Mouse (Mus musculus) CH12.LX (cell line): ENCODE results near the gene Scrn3. TPM values are rescaled to one million over a fixed set of nuclear protein-coding genes. Genes with fewer than 3 reads are reported as not detected.

Source experiments
- DNase-seq: peaks from one replicate; pipeline ENCODE4 v3.0.0-alpha.2; 2013; ENCODE audit errors: extremely low read depth
- H3K27ac ChIP-seq: 2 replicates; pipeline ENCODE4 v1.5.1; 2012; ENCODE audit warnings: low read depth, mild to moderate bottlenecking, control low read depth, moderate library complexity; ENCODE audit not compliant: insufficient read depth
- H3K27me3 ChIP-seq: replicated peaks from 2 replicates; pipeline ENCODE3; 2012; ENCODE audit warnings: inconsistent platforms
- H3K36me3 ChIP-seq, 2 experiments: replicated peaks in 1 of 2; 2 replicates each; pipeline versions ENCODE3 to v1.6.1; 2012; ENCODE audit warnings: inconsistent platforms in 1 of 2, low read length in 1 of 2, mild to moderate bottlenecking in 1 of 2, mixed read lengths in 1 of 2, moderate library complexity in 1 of 2; ENCODE audit not compliant: control insufficient read depth in 1 of 2, insufficient read depth in 1 of 2
- H3K4me1 ChIP-seq, 2 experiments: 2 replicates each; pipeline ENCODE4 v1.6.1; 2012; ENCODE audit warnings: inconsistent platforms in 1 of 2, moderate library complexity in 1 of 2; ENCODE audit not compliant: insufficient read depth in 2 of 2, control insufficient read depth in 1 of 2
- H3K4me2 ChIP-seq: 2 replicates; pipeline ENCODE4 v1.6.1; 2012; ENCODE audit warnings: low read depth, mild to moderate bottlenecking, control low read depth; ENCODE audit not compliant: poor library complexity, insufficient read depth, severe bottlenecking
- H3K4me3 ChIP-seq, 3 experiments: fragments of 150-350 bp in 1 of 3; sonication (generic) in 1 of 3; replicated peaks in 1 of 3; 2 replicates each; pipeline versions ENCODE3 to v1.5.1; 2011 to 2012; ENCODE audit warnings: low read depth in 2 of 3, low read length in 2 of 3, mild to moderate bottlenecking in 2 of 3, moderate library complexity in 2 of 3, control low read depth in 1 of 3, improper control_type of control experiment in 1 of 3, inconsistent platforms in 1 of 3, mixed read lengths in 1 of 3; ENCODE audit not compliant: poor library complexity in 1 of 3
- H3K79me2 ChIP-seq: replicated peaks from 2 replicates; pipeline ENCODE4 v1.6.1; 2012; ENCODE audit warnings: mild to moderate bottlenecking, moderate library complexity; ENCODE audit not compliant: control insufficient read depth, poor library complexity, insufficient read depth, severe bottlenecking; ENCODE audit errors: extremely low read depth
- H3K9ac ChIP-seq: 2 replicates; pipeline ENCODE4 v1.6.1; 2012; ENCODE audit warnings: low read depth, mild to moderate bottlenecking, control low read depth, moderate library complexity; ENCODE audit not compliant: insufficient read depth
- H3K9me3 ChIP-seq: replicated peaks from 2 replicates; pipeline ENCODE3; 2012; ENCODE audit warnings: low read length, inconsistent platforms, mixed read lengths
- BHLHE40 ChIP-seq: IDR thresholded peaks from 2 replicates; pipeline ENCODE4 v1.6.1; 2011; ENCODE audit warnings: mild to moderate bottlenecking, low read depth, low read length, improper control_type of control experiment
- CHD2 ChIP-seq: IDR thresholded peaks from 2 replicates; pipeline ENCODE4 v1.6.1; 2011; ENCODE audit warnings: low read length, improper control_type of control experiment
- ELF1 ChIP-seq: IDR thresholded peaks from 2 replicates; pipeline ENCODE4 v1.6.1; 2014; ENCODE audit warnings: low read depth, mild to moderate bottlenecking, inconsistent platforms, low read length, improper control_type of control experiment
- GABPA ChIP-seq: IDR thresholded peaks from 2 replicates; pipeline ENCODE4 v1.6.1; 2012; ENCODE audit warnings: low read depth, low read length, improper control_type of control experiment, inconsistent platforms; ENCODE audit not compliant: insufficient replicate concordance
- HCFC1 ChIP-seq: IDR thresholded peaks from 2 replicates; pipeline ENCODE4 v1.6.1; 2012; ENCODE audit warnings: low read depth, mild to moderate bottlenecking, inconsistent platforms, low read length, improper control_type of control experiment
- IRF4 ChIP-seq: IDR thresholded peaks from 2 replicates; pipeline ENCODE4 v1.6.1; 2014; ENCODE audit warnings: low read depth, mild to moderate bottlenecking, inconsistent platforms, low read length, improper control_type of control experiment
- JUN ChIP-seq: IDR thresholded peaks from 2 replicates; pipeline ENCODE4 v1.6.1; 2011; ENCODE audit warnings: low read depth, mild to moderate bottlenecking, low read length, improper control_type of control experiment, moderate library complexity; ENCODE audit not compliant: insufficient read depth
- JUND ChIP-seq: conservative IDR thresholded peaks from 2 replicates; pipeline ENCODE4 v1.6.1; 2011; ENCODE audit warnings: low read depth, low read length, improper control_type of control experiment
- KAT2A ChIP-seq: IDR thresholded peaks from 2 replicates; pipeline ENCODE4 v1.6.1; 2012; ENCODE audit warnings: low read length, improper control_type of control experiment, inconsistent platforms; ENCODE audit not compliant: insufficient replicate concordance
- MAFK ChIP-seq: IDR thresholded peaks from 2 replicates; pipeline ENCODE4 v1.6.1; 2011; ENCODE audit warnings: low read length, improper control_type of control experiment; ENCODE audit not compliant: insufficient replicate concordance
- MAX ChIP-seq: IDR thresholded peaks from 2 replicates; pipeline ENCODE4 v1.6.1; 2011; ENCODE audit warnings: low read length, improper control_type of control experiment
- MEF2A ChIP-seq: IDR thresholded peaks from 2 replicates; pipeline ENCODE4 v1.6.1; 2014; ENCODE audit warnings: low read depth, mild to moderate bottlenecking, inconsistent platforms, low read length, improper control_type of control experiment, borderline replicate concordance
- MYC ChIP-seq: IDR thresholded peaks from 2 replicates; pipeline ENCODE4 v1.6.1; 2011; ENCODE audit warnings: low read depth, mild to moderate bottlenecking, improper control_type of control experiment, low read length
- NELFE ChIP-seq: IDR thresholded peaks from 2 replicates; pipeline ENCODE4 v1.6.1; 2011; ENCODE audit warnings: low read depth, low read length, improper control_type of control experiment
- NRF1 ChIP-seq: IDR thresholded peaks from 2 replicates; pipeline ENCODE4 v1.6.1; 2014; ENCODE audit warnings: low read depth, mild to moderate bottlenecking, inconsistent platforms, low read length, improper control_type of control experiment, moderate library complexity
- PAX5 ChIP-seq: IDR thresholded peaks from 2 replicates; pipeline ENCODE4 v1.6.1; 2012; ENCODE audit warnings: low read length, inconsistent platforms, mixed read lengths
- POLR2A ChIP-seq: IDR thresholded peaks from 2 replicates; pipeline ENCODE4 v1.6.1; 2011; ENCODE audit warnings: low read depth, mild to moderate bottlenecking, improper control_type of control experiment, low read length
- POLR2AphosphoS2 ChIP-seq: IDR thresholded peaks from 2 replicates; pipeline ENCODE4 v1.6.1; 2011; ENCODE audit warnings: low read depth, low read length, improper control_type of control experiment
- RCOR1 ChIP-seq: conservative IDR thresholded peaks from 2 replicates; pipeline ENCODE4 v1.6.1; 2012; ENCODE audit warnings: low read depth, mild to moderate bottlenecking, inconsistent platforms, low read length, improper control_type of control experiment
- SIN3A ChIP-seq: IDR thresholded peaks from 2 replicates; pipeline ENCODE4 v1.6.1; 2012; ENCODE audit warnings: low read length, improper control_type of control experiment, inconsistent platforms
- SMC3 ChIP-seq: IDR thresholded peaks from 2 replicates; pipeline ENCODE4 v1.6.1; 2011; ENCODE audit warnings: low read depth, low read length, improper control_type of control experiment
- TBP ChIP-seq: conservative IDR thresholded peaks from 2 replicates; pipeline ENCODE4 v1.6.1; 2011; ENCODE audit warnings: low read depth, low read length, improper control_type of control experiment
- UBTF ChIP-seq: IDR thresholded peaks from 2 replicates; pipeline ENCODE4 v1.6.1; 2012; ENCODE audit warnings: low read depth, mild to moderate bottlenecking, inconsistent platforms, low read length, improper control_type of control experiment, moderate library complexity
- USF1 ChIP-seq: IDR thresholded peaks from 2 replicates; pipeline ENCODE4 v1.6.1; 2014; ENCODE audit warnings: low read depth, mild to moderate bottlenecking, inconsistent platforms, low read length, improper control_type of control experiment
- USF2 ChIP-seq: conservative IDR thresholded peaks from 2 replicates; pipeline ENCODE4 v1.6.1; 2011; ENCODE audit warnings: low read depth, low read length, improper control_type of control experiment
- ZC3H11A ChIP-seq: IDR thresholded peaks from 2 replicates; pipeline ENCODE4 v1.6.1; 2012; ENCODE audit warnings: low read depth, mild to moderate bottlenecking, inconsistent platforms, low read length, improper control_type of control experiment
- ZKSCAN1 ChIP-seq: IDR thresholded peaks from 2 replicates; pipeline ENCODE4 v1.6.1; 2012; ENCODE audit warnings: low read depth, inconsistent platforms, low read length, improper control_type of control experiment, borderline replicate concordance
- ZMIZ1 ChIP-seq: IDR thresholded peaks from 2 replicates; pipeline ENCODE4 v1.6.1; 2012; ENCODE audit warnings: low read depth, mild to moderate bottlenecking, inconsistent platforms, low read length, improper control_type of control experiment
- ZNF384 ChIP-seq: IDR thresholded peaks from 2 replicates; pipeline ENCODE4 v1.6.1; 2012; ENCODE audit warnings: low read depth, low read length, improper control_type of control experiment, inconsistent platforms
- dilution Hi-C: fragments of 300-500 bp; cut with MboI; formaldehyde crosslinking; loops from 2 replicates; pipeline ENCODE4 v1.14.3; 2020; ENCODE audit warnings: low sequenced_read_pairs; ENCODE audit not compliant: extremely low pct_unique_long_range_greater_than_20kb, extremely low pct_ligation_motif_present
- in situ Hi-C: fragments of 300-500 bp; cut with MboI; formaldehyde crosslinking; loops from 3 replicates; pipeline ENCODE4 v1.14.3; 2019; ENCODE audit warnings: low sequenced_read_pairs, low pct_ligation_motif_present, low pct_unique_long_range_greater_than_20kb, mixed read lengths
- polyA plus RNA-seq: library from polyadenylated mRNA; unstranded; fragments of >175 nt; gene quantifications from 2 replicates; pipeline ENCODE4 v1.2.1, GENCODE M21; 2012; ENCODE audit warnings: low read depth; ENCODE audit not compliant: insufficient read length
- total RNA-seq, 2 experiments: library from RNA; depleted of rRNA; stranded (reverse); fragments of 300-350 nt in 1 of 2; fragments of >200 nt in 1 of 2; gene quantifications; 2 replicates each; pipeline ENCODE4 v1.2.3; 2012 to 2014

Scrn3 gene
- total and polyA plus RNA-seq, 3 experiments, result 6.6 to 14.8 (median 11.1) TPM

DNA sequence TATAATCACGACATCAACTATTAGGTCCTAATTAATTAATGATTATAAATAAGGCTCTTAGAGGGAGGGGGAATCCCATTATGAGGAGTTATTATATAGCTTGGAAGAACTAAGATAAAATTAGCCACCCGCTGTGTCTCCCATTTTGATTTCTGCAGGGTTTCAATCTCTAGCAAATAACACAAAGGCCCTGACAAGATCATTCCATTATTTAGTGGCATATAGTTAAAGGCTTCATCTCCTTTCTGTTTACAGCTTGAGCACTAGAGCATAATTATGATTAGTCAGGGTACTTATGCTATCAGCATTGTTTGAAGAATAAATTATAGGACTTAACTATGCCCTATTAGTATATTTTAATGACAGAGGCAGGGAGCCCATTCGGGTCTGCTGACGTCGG, 65.9 kb downstream of the Scrn3 start:
- H3K9me3 ChIP-seq, result no peaks in the 10 kb centered on the region
- no peaks in the 10 kb centered on the region for H3K79me2 ChIP-seq
- in situ Hi-C loops, result no loop called here
- H3K4me3 ChIP-seq, result no peak overlapping the region
- H3K4me2 ChIP-seq, result no peak overlapping the region
- DNase-seq, result no peak
- peaks cover 2 to 12% of the 10 kb centered on the region in 2 experiments for H3K36me3 ChIP-seq
- TF ChIP-seq UBTF (no peak), ZMIZ1 (no peak), TBP (no peak), MYC (no peak), CHD2 (no peak), USF1 (no peak), NRF1 (no peak), BHLHE40 (no peak), MEF2A (no peak), JUN (no peak), POLR2AphosphoS2 (no peak), RCOR1 (no peak), HCFC1 (no peak), USF2 (no peak), MAX (no peak), ZKSCAN1 (no peak), ZC3H11A (no peak), POLR2A (no peak), PAX5 (no peak)
- dilution Hi-C loops, result no loop called here
- 0 out of 4 replicates have a peak, but pooled peaks cover 2 to 3% of the 10 kb centered on the region in 2 experiments for H3K4me1 ChIP-seq
- no peak overlapping the region for H3K9ac ChIP-seq
- H3K27ac ChIP-seq, result no peak overlapping the region
- no peaks in the 10 kb centered on the region for H3K27me3 ChIP-seq

DNA sequence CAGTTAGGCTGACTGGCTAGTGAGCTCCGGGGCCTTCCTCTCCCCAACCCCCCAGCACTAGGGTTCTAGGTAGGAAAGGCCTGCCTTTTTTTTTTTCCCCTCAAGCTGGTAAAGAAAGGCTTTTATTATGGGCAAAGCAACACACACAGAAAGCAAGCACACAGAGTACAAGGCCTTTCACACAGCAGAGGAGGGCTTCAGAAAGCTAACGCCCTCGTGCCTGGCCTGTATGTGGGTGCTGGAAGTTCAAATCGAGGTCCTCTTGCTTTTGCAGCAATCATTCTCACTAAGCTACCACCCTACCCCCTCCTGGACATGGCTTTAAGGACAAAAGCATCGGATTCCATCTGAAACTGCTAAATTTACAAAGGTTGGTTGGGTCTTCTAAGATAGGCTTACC, 67.3 kb downstream of the Scrn3 start:
- dilution Hi-C loops, result no loop called here
- no peak overlapping the region for H3K4me2 ChIP-seq
- peaks cover 2 to 12% of the 10 kb centered on the region in 2 experiments for H3K36me3 ChIP-seq
- in situ Hi-C loops, result no loop called here
- no peaks in the 10 kb centered on the region for H3K79me2 ChIP-seq
- no peak overlapping the region for H3K9ac ChIP-seq
- H3K27me3 ChIP-seq, result no peaks in the 10 kb centered on the region
- no peak overlapping the region for H3K27ac ChIP-seq
- H3K4me1 ChIP-seq, result 0 out of 4 replicates have a peak, but pooled peaks cover 2 to 3% of the 10 kb centered on the region in 2 experiments
- TF ChIP-seq JUND (no peak), MAFK (no peak), KAT2A (no peak), PAX5 (no peak), JUN (no peak), POLR2AphosphoS2 (no peak), ZMIZ1 (no peak), SIN3A (no peak), MAX (no peak), ZNF384 (no peak), HCFC1 (no peak), TBP (no peak), ZC3H11A (no peak), SMC3 (no peak), ELF1 (no peak), NELFE (no peak), USF2 (no peak), GABPA (no peak), IRF4 (no peak)
- H3K9me3 ChIP-seq, result no peaks in the 10 kb centered on the region
- no peak overlapping the region for H3K4me3 ChIP-seq
- DNase-seq, result no peak
